Mouse (Mus musculus) spleen, postnatal 4 days (tissue): ENCODE data around the gene Tnfsf10.
A peak's percentile ranks its signal among the peaks of the same experiment; 100 is the strongest.
"Not testable (repeated sequence)": the region's sequence is repeated elsewhere in the genome, so short reads cannot be mapped to it uniquely, and the experiment has no call there.

Source experiments
- DNase-seq, 2 experiments: peaks; one replicate each; pipeline ENCODE4 v3.0.0; 2022; ENCODE audit warnings: low spot score in 2 of 2

Tnfsf10 gene

DNA sequence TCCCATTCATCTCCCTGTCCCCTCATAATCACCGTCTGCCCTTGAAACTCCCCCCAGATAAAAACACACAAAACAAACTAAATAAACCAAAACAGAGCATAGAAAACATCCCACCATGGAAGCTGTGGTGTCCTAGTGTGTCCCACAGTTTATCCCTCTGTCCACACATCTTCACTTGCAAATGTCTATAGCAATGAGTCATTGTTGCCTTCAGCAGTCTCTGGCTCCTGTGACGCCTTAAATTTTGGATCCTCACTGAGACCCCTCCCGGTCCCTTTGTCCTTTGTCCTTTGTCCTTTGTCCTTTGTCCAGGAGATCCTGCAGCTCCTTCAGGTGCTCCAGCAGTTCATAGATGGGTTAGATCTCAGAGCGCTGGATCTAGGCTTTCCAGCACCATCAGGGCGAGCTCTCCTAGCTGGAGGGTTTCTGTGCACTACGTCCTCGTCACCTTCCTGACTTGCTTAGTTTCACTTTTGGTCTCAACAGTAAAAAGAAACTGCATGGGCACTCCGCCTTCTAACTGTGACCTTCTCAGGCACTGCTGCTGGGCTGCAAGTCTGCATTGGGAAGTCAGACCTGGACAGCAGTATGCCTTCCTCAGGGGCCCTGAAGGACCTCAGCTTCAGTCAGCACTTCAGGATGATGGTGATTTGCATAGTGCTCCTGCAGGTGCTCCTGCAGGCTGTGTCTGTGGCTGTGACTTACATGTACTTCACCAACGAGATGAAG is at the start of gene Tnfsf10:
Gene Tnfsf10, plus strand, starts transcription at position 470 of the 729 bp plus-strand sequence.
- DNase-seq = peak; percentile 16 to 63

DNA sequence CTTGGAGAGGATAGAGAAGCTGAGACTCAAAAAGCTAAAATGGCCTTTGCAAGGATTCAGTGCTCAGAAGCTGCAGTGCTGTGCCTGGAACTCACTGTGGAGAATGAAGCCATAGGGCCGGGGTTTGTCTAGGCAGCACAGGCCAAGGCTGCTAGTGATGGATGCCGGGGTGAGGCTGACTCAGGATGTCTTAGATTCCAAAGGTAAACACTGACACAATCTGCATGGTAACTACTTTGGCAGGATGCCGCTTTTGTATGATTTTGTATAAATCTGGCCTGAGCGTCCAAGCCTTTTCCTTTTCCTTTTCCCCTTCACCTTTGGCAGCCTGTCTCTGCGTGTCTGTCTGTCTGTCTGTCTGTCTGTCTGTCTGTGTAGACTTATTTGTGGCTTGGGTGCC is 49.5 kb upstream of the Tnfsf10 start:
- DNase-seq = no peak

DNA sequence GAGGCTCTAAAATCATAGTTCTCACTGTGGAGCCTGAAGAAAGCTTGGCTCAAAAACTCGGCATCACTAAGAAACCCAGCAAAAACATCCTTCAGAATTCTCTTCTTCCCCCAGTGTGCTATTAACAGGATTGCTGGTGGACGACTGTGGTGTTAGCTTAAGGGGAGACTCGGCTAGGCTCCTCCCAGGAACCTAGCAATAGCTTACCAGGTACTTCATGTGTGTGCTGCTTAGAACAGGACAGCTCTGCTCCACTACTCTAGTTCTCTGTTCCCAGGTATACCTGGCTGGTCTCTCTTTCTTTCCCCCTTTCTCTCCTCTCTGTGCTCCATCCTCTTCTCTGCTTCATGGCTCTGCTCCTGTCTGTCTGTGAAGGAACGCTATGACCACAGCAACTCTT is 48.9 kb upstream of the Tnfsf10 start:
- no peak for DNase-seq

DNA sequence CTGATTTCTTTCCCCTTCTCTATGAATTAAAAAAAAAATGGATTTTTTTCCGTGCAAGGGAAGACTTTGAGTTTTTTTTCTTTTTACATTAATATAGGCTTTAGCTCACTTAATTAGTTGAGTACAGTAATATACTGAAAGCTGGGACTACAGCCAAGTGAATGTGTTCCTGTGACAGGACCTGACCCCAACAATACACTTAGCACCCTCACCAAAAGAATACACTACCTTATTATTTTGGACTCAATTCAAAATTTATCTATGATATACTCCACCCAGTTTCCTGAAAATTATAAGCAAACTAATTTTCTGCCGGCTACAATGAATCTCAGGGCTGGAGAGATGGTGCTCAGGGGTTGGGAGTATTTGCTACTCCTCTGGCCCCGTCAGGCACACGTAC is 47.7 kb upstream of the Tnfsf10 start:
- no peak for DNase-seq

DNA sequence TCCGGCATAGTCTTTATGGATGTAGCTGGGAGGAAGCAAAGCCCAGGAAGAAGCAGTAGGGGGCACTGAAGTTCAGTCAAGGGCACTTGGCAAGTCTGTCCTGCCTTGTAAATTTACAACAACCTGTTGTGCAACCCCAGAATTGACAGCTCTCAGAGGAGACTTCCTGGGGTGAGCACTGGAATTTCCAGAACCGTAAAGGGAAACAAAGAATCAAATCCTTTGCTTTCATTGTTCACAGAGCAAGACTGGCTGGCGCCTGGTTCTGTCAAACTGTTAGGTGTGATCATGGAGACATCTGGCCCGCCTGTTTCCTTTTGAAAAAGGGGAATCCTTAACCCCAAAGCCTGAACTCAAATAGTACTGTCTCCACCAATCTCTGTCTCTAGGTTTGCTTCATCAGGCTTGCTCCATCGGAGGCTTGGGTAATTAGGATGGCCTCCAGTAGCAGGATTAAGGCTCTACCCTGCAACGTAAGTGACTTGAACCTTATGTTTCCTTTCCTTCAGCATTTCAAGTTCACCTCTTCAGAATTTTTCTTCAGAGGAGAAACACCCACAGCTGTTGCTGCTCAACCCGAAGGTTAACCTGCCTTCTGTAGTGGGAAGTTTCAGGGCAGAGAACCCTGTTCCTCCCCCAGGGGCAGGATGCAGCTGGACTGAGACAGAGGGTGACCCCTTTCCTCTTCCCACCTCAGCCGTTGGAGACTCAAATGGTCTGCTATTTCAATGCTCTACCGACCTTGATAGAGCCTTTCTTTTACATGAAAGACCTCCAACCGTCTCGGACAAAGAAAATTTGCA is 46.5 kb upstream of the Tnfsf10 start:
- DNase-seq = no peak

DNA sequence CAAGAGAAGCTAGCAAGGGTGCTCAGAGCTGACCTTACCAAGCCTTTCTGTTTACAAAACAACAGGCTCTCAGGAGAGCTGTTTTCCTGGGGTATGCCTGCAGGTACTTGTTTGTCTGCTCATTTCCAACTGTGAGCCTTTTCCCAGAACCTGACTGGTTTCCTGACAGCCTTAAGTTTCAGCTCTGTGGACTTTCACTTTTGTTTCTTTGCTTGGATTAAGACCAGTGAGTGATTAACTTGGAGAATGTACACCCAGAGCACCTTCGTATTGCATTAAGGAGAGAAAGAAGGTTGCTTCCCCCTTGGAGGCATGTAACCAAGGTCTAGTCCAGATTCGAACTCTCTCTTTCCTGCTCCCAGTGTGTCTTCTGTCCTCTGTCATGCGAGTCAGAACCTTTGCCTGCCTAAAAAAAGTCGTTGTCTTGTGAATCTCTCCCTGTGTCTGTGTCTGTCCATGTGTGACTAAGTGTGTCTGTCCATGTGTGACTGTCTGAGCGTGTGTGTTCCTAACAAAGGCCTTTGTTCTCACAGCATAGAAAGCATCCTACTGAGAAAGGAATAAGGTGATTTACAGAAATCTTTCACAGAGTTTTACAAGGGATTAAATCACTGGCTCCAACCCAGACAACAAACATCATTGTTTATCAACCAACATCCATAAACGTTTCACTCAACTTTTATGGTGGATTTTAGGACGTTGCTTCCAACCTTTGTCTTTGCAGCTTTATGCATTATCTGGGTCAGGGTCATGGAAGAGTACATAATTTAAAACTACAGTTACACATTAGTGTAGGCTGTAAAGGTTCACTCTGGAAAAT is 43.7 kb upstream of the Tnfsf10 start:
- DNase-seq = no peak

DNA sequence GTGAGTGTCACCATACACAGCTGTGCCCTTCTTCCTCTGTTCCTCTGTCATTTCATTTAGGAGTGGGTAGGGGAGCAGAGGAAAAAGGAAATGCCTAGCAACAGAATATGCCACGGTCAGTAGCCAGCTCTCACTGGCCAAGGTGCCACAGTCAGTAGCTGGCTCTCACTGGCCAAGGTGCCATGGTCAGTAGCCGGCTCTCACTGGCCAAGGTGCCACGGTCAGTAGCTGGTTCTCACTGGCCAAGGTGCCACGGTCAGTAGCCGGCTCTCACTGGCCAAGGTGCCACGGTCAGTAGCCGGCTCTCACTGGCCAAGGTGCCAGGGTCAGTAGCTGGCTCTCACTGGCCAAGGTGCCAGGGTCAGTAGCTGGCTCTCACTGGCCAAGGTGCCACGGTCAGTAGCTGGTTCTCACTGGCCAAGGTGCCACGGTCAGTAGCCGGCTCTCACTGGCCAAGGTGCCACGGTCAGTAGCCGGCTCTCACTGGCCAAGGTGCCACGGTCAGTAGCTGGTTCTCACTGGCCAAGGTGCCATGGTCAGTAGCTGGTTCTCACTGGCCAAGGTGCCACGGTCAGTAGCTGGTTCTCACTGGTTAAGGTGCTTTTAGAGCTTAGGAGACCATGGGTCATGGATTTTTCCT is 37.4 kb upstream of the Tnfsf10 start:
- not testable (repeated sequence) for DNase-seq

DNA sequence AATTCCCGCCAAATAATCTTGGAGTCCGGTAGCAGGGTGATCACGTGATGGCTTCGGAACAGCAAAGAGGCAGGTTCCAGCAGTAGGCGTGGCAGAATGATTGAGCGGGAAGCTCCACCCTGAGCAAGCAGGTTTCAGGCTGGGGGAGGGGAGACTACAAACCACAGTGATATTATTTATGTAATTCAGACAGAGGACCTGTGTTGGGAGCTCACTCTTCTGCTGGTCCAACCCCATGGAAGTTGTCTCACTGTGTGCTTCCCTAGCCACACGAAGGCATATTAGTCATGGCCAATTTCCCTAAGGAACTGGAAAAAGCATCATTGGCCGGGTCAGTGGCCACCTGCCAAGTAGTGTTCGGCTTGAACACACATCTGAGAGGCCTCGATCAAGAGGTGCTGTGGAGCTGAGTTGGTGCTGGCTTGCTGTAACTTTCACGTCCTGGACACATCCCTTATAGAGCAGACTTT is 36.5 kb upstream of the Tnfsf10 start:
- peak in 1 of 2 experiments; percentile 62 for DNase-seq

DNA sequence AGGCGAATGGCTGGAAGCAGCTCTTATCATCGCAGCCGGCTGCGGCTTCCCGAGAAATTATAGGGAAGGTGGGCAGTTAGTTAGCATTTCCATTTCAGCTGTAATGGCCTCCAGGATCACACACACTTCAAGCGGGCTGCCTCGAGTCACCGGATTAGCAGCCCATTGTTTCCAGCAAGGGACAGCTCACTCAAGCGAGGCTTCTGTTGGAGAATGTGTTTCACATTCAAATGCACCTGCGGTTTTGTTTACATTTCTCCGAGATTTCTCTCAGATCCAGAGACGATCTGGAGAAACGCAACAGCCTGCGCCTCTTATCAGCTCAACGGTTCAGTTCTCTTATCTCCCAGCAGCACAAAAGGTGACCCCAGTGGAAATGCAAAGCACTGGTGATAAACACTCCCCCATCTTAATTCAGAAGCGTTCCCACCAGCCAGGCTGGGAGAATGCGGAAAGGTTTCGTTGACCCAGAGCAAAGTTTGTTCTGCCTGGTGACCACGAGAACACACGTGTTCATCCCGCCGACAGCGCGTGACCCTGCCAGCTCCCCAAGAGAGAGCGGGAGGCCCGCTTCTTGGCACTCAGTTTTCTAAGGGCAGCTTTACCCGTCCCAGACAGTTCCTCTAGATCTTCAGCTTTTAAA is 33.6 kb upstream of the Tnfsf10 start:
- DNase-seq = no peak

DNA sequence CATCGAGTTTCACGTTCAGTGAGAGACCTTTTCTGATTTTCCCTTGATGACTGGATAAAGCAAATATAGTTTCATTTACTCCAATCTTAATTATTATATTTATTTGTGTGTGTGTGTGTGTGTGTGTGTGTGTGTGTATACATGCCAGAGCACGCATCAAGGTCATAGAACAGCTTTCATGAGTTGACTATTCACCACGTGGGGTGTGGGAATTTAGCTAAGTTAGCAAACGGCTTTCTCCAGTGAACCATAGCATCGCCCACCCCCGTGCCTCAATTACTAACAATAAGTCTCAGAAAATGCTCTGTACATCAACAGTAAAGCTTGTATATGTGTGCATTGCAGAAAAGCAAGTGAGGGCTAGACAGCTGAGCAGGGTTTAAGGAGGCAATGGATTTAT is 33.0 kb upstream of the Tnfsf10 start:
- DNase-seq = no peak

DNA sequence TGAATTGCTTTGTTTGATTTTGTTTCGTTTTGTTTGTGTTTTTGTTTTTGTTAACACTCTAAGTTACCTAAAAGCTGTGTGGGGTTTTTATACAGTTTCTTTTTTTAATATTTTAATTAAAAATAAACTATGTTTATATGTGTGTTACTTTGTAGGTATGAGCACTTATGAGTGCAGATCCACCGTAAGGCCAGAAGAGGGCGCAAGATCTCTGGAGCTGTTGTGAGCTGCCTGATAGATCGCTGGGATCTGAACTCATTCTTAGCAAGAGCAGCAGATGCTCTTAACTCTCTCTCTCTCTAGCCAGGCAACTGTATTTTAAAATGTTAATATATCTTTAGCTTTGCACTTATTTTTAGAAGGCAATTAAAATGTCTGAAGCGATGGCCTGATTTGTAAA is 32.6 kb upstream of the Tnfsf10 start:
- no peak for DNase-seq

DNA sequence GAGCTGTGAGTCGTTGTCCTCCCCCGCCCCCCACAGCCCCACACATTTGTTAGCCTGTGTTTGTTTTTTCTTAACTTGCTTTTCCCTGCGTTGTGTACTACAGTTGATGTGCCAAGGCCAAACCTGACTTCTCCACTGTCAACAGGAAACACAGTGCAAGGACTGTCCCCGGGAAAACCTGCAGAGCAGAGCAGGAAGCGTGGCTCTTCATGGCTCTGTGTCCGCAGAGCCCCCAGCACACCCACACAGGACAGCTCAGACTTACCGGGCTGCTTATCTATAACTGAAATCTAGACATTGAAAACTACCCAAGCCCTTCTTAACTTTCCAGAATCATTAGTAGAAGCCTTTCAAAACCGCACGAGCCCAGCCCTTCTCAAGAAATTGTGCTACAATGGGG is 31.8 kb upstream of the Tnfsf10 start:
- DNase-seq = no peak

DNA sequence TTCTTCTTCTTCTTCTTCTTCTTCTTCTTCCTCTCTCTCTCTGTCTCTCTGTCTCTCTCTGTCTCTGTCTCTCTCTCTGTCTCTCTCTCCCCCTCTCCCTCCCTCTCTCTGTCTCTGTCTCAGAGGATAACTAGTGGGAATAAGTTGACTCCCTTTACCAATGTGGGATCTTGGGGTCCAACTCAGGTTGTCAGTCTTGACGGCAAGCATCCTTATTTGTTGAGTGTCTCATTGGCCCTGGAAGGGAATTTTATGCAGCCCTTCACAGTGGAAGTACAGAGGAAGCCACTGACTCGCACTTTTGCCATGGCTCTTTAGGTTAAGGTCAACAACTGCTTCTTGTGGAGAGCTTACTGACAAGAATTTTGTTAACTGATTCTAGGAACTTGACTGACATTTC is 28.5 kb upstream of the Tnfsf10 start:
- DNase-seq = no peak

DNA sequence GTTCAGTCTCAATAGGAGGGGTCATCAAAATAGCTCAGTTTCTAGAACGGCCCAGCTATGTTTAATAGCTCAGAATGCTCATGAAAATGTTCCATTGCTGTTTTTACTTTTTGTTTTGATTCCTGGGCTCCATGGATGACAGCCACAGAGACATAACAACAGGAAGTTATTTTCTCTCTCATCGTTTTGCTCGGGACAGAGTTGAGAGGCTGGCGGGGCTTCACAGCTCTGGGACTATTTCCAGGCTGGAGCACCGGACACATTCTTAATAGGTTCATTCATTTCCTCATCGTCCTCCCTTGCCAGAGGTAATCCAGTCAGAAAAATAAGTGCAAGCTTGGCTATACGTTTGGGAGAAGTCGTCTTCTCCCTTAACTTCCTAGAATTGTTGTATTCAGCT is 27.9 kb upstream of the Tnfsf10 start:
- no peak for DNase-seq

DNA sequence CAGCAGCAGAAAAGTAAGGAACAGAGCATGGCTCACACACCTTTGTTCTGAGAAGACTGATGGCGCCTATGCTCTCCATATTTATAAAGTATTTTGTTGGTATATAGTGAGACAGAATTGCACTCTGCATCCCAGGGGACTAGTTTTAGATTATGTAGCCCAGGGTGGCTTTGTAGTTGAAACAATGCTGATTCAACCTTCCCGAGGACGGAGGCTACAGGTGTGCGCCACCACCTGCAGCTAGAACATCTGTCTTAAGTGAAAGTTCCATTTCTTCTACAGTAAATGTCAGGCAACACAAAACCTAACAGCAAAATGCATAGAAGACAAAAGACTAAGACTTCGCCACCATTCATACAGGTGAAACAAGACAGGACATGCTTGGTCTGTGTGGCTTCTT is 26.5 kb upstream of the Tnfsf10 start:
- DNase-seq = no peak

DNA sequence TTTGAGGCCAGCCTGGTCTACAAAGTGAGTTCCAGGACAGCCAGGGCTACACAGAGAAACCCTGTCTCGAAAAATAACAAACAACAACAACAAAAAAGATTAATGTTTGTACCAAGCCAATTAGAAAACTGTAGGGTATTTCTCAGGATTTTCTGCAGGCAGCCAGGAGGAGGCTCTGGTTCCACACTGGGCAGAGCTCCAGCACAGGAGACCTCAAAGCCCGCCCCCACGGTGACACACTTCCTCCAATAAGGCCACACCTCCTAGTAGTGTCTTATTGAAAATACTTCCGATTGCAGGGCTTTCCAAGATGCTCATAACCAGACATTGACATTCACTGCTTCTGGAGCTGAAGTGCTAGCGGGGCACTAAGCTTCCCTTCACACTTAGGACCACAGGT is 25.9 kb upstream of the Tnfsf10 start:
- not testable (repeated sequence) for DNase-seq

DNA sequence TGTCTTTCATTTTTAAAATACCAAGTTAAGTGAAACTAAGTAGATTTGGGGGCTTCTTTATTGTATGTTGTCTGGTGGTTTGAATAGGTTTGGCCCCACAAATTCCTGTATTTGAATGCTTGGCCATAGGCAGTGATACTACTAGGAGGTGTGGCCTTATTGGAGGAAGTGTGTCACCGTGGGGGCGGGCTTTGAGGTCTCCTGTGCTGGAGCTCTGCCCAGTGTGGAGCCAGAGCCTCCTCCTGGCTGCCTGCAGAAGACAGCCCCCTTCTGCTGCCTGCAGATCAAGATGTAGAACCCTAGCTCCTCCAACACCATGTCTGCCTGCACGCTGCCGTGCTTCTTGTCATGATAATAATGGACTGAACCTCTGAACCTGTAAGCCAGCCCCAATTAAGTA is 25.4 kb upstream of the Tnfsf10 start:
- DNase-seq = not testable (repeated sequence)

DNA sequence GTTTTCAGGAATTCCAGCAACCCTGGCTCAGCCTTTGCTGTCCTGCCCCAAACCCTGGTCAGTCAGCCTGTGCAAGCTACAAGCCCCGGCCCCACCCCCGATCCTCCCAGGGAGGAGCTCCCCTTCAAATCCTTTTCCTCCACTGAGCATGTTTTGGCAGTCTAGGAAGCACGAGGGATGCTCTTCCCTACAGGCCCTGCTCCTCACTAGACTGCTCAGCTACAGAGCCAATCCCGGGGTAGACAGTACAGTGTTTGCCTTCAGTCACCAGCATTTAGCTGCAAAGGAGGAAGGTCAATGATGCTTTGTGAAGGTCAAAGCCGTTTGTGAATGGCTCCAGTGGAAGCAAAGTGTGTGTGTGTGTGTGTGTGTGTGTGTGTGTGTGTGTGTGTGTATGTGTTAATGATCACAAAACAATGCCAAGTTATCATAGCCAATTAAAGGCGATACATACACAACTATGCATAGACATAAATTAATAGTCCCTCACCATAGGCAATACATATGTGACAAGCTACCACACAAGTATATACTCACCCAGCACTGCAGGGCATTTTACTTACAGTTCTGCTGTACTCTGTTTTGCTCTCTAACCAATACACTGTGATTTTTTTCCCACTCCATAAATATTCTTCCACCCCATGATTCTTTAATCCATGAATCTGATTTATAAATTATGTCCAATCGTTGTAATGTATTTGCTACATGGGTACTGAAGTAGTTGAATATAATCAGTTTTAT is 23.0 kb upstream of the Tnfsf10 start:
- DNase-seq = no peak

DNA sequence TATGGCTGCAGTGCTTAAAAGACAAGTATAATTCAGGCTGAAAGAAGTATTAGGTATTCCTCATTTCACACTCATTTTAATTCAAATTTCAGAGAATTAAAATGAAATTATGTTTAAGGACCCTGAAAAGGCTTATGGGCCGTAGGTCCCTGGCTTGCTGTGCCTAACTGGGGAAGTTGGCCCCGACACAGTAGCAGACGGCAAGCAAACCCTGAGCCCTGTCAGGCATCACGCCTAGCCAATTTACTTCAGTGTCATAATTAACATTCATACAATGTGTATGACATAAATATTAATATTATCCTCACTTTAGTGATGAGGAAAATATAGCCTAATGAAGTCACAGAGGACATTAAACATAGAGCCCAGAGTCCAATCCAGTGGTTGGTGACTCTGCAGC is 16.4 kb upstream of the Tnfsf10 start:
- no peak for DNase-seq

DNA sequence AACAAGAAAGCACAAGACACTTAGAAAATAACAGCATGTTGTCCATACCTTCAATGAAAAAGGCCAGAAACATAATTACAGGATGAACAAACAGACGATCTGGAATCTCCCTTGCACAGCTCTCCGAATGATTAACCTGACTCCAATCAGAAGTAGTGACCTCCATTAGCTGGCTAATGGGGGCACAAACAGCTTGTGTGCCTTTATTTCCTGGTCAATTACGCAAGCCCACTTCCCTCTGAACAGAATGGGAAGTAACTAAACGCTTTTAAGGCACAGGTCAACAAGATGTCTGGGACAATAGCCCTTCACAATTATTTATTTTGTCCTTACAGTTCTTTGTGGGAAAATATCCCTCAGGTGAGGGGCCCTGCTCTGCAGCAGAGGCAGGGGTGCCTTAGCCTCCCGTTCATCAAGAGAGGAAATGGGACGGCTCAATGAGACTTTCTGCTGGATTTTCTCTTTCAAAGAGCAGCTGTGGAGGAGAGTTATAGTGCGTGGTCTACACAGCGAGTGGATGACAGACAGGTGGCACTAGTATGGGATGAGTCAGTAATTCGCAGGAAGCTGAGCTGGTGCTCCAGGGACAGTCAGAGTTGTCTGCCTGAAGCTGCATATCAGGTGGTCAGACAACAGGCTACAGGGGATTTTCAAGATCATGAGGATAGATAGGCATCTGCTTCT is 14.3 kb upstream of the Tnfsf10 start:
- DNase-seq = no peak
